Mouse (Mus musculus): Measurements from ENCODE around the gene Gramd1b.

DNA sequence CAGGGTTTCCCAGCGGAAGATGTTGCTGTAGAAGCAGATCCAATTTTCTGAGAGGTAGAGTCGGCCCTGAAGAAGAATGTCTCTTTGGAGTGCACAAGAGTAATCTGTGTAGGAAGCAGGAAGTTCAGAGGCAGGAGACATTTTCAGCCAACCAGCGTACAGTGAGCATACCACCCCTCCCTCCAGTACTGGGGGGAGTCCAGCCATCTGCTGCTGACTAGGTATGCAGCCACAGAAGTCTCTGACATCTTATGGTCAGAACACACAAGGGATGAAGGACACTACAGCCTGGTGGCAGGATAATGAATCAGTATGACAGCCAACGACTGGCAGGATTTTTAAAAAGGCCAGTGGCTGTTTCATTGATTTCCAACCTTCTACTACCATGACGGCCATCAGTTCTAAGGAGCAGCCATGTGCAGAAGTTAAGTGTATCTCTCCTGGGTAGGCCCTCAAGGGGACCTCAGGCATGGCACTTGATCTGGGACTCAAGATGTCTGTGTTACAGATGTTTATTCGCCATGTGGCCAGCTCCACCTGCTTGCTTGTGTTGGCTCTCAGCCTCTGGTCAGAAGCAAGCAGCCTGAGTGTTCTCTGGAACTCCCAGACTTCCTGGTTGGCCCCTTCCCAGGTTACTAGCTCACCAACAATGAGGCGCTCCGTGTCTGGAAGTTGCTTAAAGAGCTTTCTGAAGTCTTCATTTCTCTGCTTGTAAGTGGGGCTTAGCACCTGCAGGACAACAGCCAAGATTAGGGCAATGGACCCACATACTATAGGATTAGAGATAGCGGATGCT is 214.1 kb downstream of the Gramd1b start:
- no peak for TF ChIP-seq CTCF (IDR thresholded peaks at IDR 0.05; ENCODE audit: low read depth)
- no peak for TF ChIP-seq EP300 (IDR thresholded peaks at IDR 0.05; ENCODE audit: low read depth)
